Comparison of ENCODE assay signal across 8 mouse cellular contexts in genomic region chr1:59764407-59764971, GRCm38 (mm10). TPM values are rescaled to one million over a fixed set of nuclear protein-coding genes. Genes with fewer than 3 reads are reported as not detected.
DNase-seq lines count a peak whose midpoint lies in the region; ATAC-seq and TF ChIP-seq lines count a peak whose summit lies in the region.

No protein-coding gene starts in this region.

- no peak for TF ChIP-seq CTCF in liver, postnatal 0 days (IDR thresholded peaks at IDR 0.05; ENCODE audit: low read depth)

- 0 out of 2 replicates have a peak, but pooled peaks cover 2% of the 10 kb centered on the region for H3K4me1 ChIP-seq in brown adipose tissue, adult 24 weeks (ENCODE audit: control insufficient read depth, insufficient read depth, insufficient read length, low read length)
- no peaks in the 10 kb centered on the region; the same call in 1 of the 2 replicates for H3K4me1 ChIP-seq in forebrain, embryonic 11.5 days (replicated peaks; ENCODE audit: control insufficient read depth, insufficient read depth, low read length)
- peaks cover 12% of the 10 kb centered on the region for H3K4me1 ChIP-seq in heart, embryonic 16.5 days (ENCODE audit: control insufficient read depth, insufficient read depth, low read length)
- H3K4me1 ChIP-seq in liver, postnatal 0 days (ENCODE audit: insufficient read depth) = peaks cover 12% of the 10 kb centered on the region
- peaks cover 41% of the 10 kb centered on the region for H3K4me1 ChIP-seq in neural tube, embryonic 13.5 days (replicated peaks)

- no peak for TF ChIP-seq EP300 in liver, postnatal 0 days (IDR thresholded peaks at IDR 0.05; ENCODE audit: low read depth)

- no peaks in the 10 kb centered on the region for H3K9me3 ChIP-seq in forebrain, embryonic 11.5 days (ENCODE audit: control insufficient read depth, low read length)
- H3K9me3 ChIP-seq in heart, embryonic 16.5 days (replicated peaks; ENCODE audit: control insufficient read depth, low read length) = no peaks in the 10 kb centered on the region
- no peaks in the 10 kb centered on the region for H3K9me3 ChIP-seq in liver, postnatal 0 days (ENCODE audit: low read length)
- H3K9me3 ChIP-seq in neural tube, embryonic 13.5 days = no peaks in the 10 kb centered on the region

- H3K4me3 ChIP-seq in brown adipose tissue, adult 24 weeks (ENCODE audit: insufficient read depth, low read depth, low read length) = peak overlapping the region; percentile 82
- peak overlapping the region; percentile 98 for H3K4me3 ChIP-seq in forebrain, embryonic 11.5 days (ENCODE audit: low read depth, low read length)
- H3K4me3 ChIP-seq in heart, embryonic 16.5 days (ENCODE audit: low read length) = peak overlapping the region; percentile 94
- peak overlapping the region; percentile 72 for H3K4me3 ChIP-seq in liver, postnatal 0 days (ENCODE audit: low read depth, low read length)
- H3K4me3 ChIP-seq in neural tube, embryonic 13.5 days = peak overlapping the region; percentile 60

- peak overlapping the region; percentile 80 for H3K27ac ChIP-seq in brown adipose tissue, adult 24 weeks (replicated peaks; ENCODE audit: low read depth, low read length)
- H3K27ac ChIP-seq in forebrain, embryonic 11.5 days (ENCODE audit: low read depth, low read length) = peak overlapping the region; percentile 97
- peak overlapping the region; percentile 97 for H3K27ac ChIP-seq in heart, embryonic 16.5 days (ENCODE audit: low read length)
- H3K27ac ChIP-seq in liver, postnatal 0 days (ENCODE audit: low read depth) = peak overlapping the region; percentile 91
- H3K27ac ChIP-seq in neural tube, embryonic 13.5 days (replicated peaks) = peak overlapping the region; percentile 99

- H3K36me3 ChIP-seq in forebrain, embryonic 11.5 days (ENCODE audit: control insufficient read depth, insufficient read depth, low read length) = no peaks in the 10 kb centered on the region
- H3K36me3 ChIP-seq in heart, embryonic 16.5 days (ENCODE audit: control insufficient read depth, insufficient read depth) = no peaks in the 10 kb centered on the region
- H3K36me3 ChIP-seq in liver, postnatal 0 days (replicated peaks; ENCODE audit: insufficient read depth, low read length) = no peaks in the 10 kb centered on the region
- peaks cover 3% of the 10 kb centered on the region; the same call in 1 of the 2 replicates for H3K36me3 ChIP-seq in neural tube, embryonic 13.5 days

- WGBS in forebrain, embryonic 11.5 days = under 1% methylated on average over 27 of the region's 27 CpGs
- WGBS in heart, embryonic 16.5 days = under 1% methylated on average over 27 of the region's 27 CpGs
- under 1% methylated on average over 27 of the region's 27 CpGs for WGBS in liver, postnatal 0 days (ENCODE audit: insufficient replicate concordance)
- under 1% methylated on average over 27 of the region's 27 CpGs for WGBS in neural tube, embryonic 13.5 days

- H3K4me2 ChIP-seq in forebrain, embryonic 11.5 days (ENCODE audit: low read depth, low read length, severe bottlenecking) = peak overlapping the region; percentile 80
- peak overlapping the region; percentile 73 for H3K4me2 ChIP-seq in heart, embryonic 16.5 days (ENCODE audit: low read depth, low read length)
- H3K4me2 ChIP-seq in liver, postnatal 0 days (ENCODE audit: low read depth, low read length) = peak overlapping the region; percentile 90
- peak overlapping the region; percentile 91 for H3K4me2 ChIP-seq in neural tube, embryonic 13.5 days

- peak; percentile 44 for DNase-seq in CD4-positive helper T cell, adult 2 months (ENCODE audit: low read depth, low spot score)
- DNase-seq in forebrain, embryonic 11.5 days (ENCODE audit: low spot score) = peak; percentile 75
- peak; percentile 50 to 70 for DNase-seq in kidney, postnatal 4 days
- DNase-seq in liver, postnatal 0 days = peak; percentile 42
- peak; percentile 6 to 14 for DNase-seq in thymus, adult 18-20 months

- peak overlapping the region; percentile 96 for H3K9ac ChIP-seq in forebrain, embryonic 11.5 days (ENCODE audit: low read length)
- H3K9ac ChIP-seq in heart, embryonic 16.5 days (ENCODE audit: low read length) = peak overlapping the region; percentile 95
- H3K9ac ChIP-seq in liver, postnatal 0 days (replicated peaks) = peak overlapping the region; percentile 88
- peak overlapping the region; percentile 85 for H3K9ac ChIP-seq in neural tube, embryonic 13.5 days

- ATAC-seq in forebrain, embryonic 11.5 days (replicated peaks; ENCODE audit: low FRiP score) = no peak
- 0 out of 2 replicates have a peak, but pooled peaks have one; percentile 19 for ATAC-seq in heart, embryonic 16.5 days (replicated peaks; ENCODE audit: extremely low read depth, insufficient read depth, low FRiP score)
- ATAC-seq in liver, postnatal 0 days = no peak; the same call in 1 of the 2 replicates
- no peak for ATAC-seq in neural tube, embryonic 13.5 days (ENCODE audit: low read depth)

- H3K27me3 ChIP-seq in forebrain, embryonic 11.5 days (ENCODE audit: control insufficient read depth, insufficient read depth, low read length) = no peaks in the 10 kb centered on the region
- H3K27me3 ChIP-seq in heart, embryonic 16.5 days (ENCODE audit: control insufficient read depth, insufficient read depth, low read length) = no peaks in the 10 kb centered on the region
- no peaks in the 10 kb centered on the region for H3K27me3 ChIP-seq in liver, postnatal 0 days (ENCODE audit: insufficient read depth, low read length)
- no peaks in the 10 kb centered on the region for H3K27me3 ChIP-seq in neural tube, embryonic 13.5 days

RNA-seq across cellular contexts. Expression of gene Bmpr2, which starts 1.3 kb away (rescaled TPM):
- 14.6 and 18.7 TPM in 2 replicates for polyA plus RNA-seq in brown adipose tissue, adult 24 weeks (2012; ENCODE audit: insufficient read depth, insufficient read length, missing spikeins)
- polyA plus RNA-seq in forebrain, embryonic 11.5 days (2014; fragmentation: Nextera tagmentation; extraction: Ambion mirVana) = 11.7 and 12.3 TPM in 2 replicates
- 5.4 and 6.2 TPM in 2 replicates for polyA plus RNA-seq in heart, embryonic 16.5 days (2015; fragmentation: Nextera tagmentation; extraction: Ambion mirVana)
- polyA plus RNA-seq in liver, postnatal 0 days (2015; fragmentation: Nextera tagmentation; extraction: Ambion mirVana) = 1.6 and 1.8 TPM in 2 replicates
- 11.8 and 13.8 TPM in 2 replicates for polyA plus RNA-seq in neural tube, embryonic 13.5 days (2015; fragmentation: Nextera tagmentation; extraction: Ambion mirVana)

Comparison
In these comparisons a context has a peak if more than half of its experiments do, and no peak if none do; other contexts are left out.
1. DNase-seq: peak in every context shown above with its lines; median percentile 75 in forebrain, embryonic 11.5 days; 60 in kidney, postnatal 4 days; 44 in CD4-positive helper T cell, adult 2 months; 42 in liver, postnatal 0 days; 10 in thymus, adult 18-20 months.